Mouse (Mus musculus) ES-Bruce4 (cell line): ENCODE data around the gene Narfl.

Experiments used
- CTCF ChIP-seq: IDR thresholded peaks from one replicate; pipeline ENCODE4 v1.8.1; 2011; ENCODE audit warnings: low read depth, low read length
- EP300 ChIP-seq: IDR thresholded peaks from 2 replicates; pipeline ENCODE4 v1.6.1; 2011; ENCODE audit warnings: low read depth, low read length; ENCODE audit not compliant: insufficient read depth
- POLR2A ChIP-seq: IDR thresholded peaks from one replicate; pipeline ENCODE4 v1.8.1; 2011; ENCODE audit warnings: low read length; ENCODE audit not compliant: insufficient read depth

- no peak for TF ChIP-seq POLR2A
- no peak for TF ChIP-seq CTCF
- no peak for TF ChIP-seq EP300
These were observed 56.7 kb downstream of the Narfl start for GRCm38 (mm10) chr17:25830200-25830753.
